Mouse (Mus musculus) lung, postnatal 0 days (tissue): ENCODE data around the gene Itgb1.

Source experiments
- CTCF ChIP-seq: IDR thresholded peaks from 2 replicates; pipeline ENCODE4 v1.5.1; 2016; ENCODE audit warnings: antibody characterized with exemption, mild to moderate bottlenecking
- EP300 ChIP-seq: IDR thresholded peaks from 2 replicates; pipeline ENCODE4 v1.6.1; 2016; ENCODE audit warnings: antibody characterized with exemption, mild to moderate bottlenecking, control low read depth

GRCm38 (mm10) chr8:128704836-128705235 is 19.4 kb downstream of the Itgb1 start:
- TF ChIP-seq CTCF: no peak
- TF ChIP-seq EP300: no peak
